Mouse (Mus musculus): Measurements from ENCODE around the gene Acsf3. TPM values are rescaled to one million over a fixed set of nuclear protein-coding genes. Genes with fewer than 3 reads are reported as not detected.

The Acsf3 gene
- polyA plus RNA-seq, 1 experiment from 2014 or later = 31.4 TPM

GRCm38 (mm10) chr8:122758597-122758996 is 16.7 kb upstream of the Acsf3 start:
- Histone ChIP-seq H3K9ac (ENCODE audit: low read depth, low read length) (no peak overlapping the region), H3K9me3 (ENCODE audit: control insufficient read depth, low read length) (no peaks in the 10 kb centered on the region), H3K4me1 (ENCODE audit: control insufficient read depth, insufficient read depth, low read length) (no peaks in the 10 kb centered on the region), H3K27me3 (replicated peaks; ENCODE audit: control insufficient read depth, insufficient read depth, low read length) (no peaks in the 10 kb centered on the region), H3K4me2 (ENCODE audit: low read depth, low read length) (no peak overlapping the region), H3K4me3 (ENCODE audit: low read length) (no peak overlapping the region), H3K36me3 (ENCODE audit: control insufficient read depth, insufficient read depth, low read length) (no peaks in the 10 kb centered on the region), H3K27ac (ENCODE audit: low read length) (no peak overlapping the region)
- ATAC-seq = no peak

- H3K27me3 ChIP-seq (replicated peaks; ENCODE audit: control insufficient read depth, insufficient read depth, low read length) = no peaks in the 10 kb centered on the region
- ATAC-seq = no peak
- no peak overlapping the region for H3K27ac ChIP-seq (ENCODE audit: low read length)
- no peaks in the 10 kb centered on the region for H3K36me3 ChIP-seq (ENCODE audit: control insufficient read depth, insufficient read depth, low read length)
- no peaks in the 10 kb centered on the region for H3K4me1 ChIP-seq (ENCODE audit: control insufficient read depth, insufficient read depth, low read length)
- 70% methylated on average over 7 of the region's 7 CpGs for WGBS
- no peak overlapping the region for H3K4me3 ChIP-seq (ENCODE audit: low read length)
- no peaks in the 10 kb centered on the region for H3K9me3 ChIP-seq (ENCODE audit: control insufficient read depth, low read length)
- no peak overlapping the region for H3K4me2 ChIP-seq (ENCODE audit: low read depth, low read length)
- no peak overlapping the region for H3K9ac ChIP-seq (ENCODE audit: low read depth, low read length)
These were observed 15.2 kb upstream of the Acsf3 start for GRCm38 (mm10) chr8:122760116-122760515.

- no peak for ATAC-seq
- Histone ChIP-seq H3K9me3 (ENCODE audit: control insufficient read depth, low read length) (no peaks in the 10 kb centered on the region), H3K4me1 (ENCODE audit: control insufficient read depth, insufficient read depth, low read length) (no peaks in the 10 kb centered on the region), H3K4me2 (ENCODE audit: low read depth, low read length) (no peak overlapping the region), H3K27ac (ENCODE audit: low read length) (no peak overlapping the region), H3K27me3 (replicated peaks; ENCODE audit: control insufficient read depth, insufficient read depth, low read length) (no peaks in the 10 kb centered on the region), H3K36me3 (ENCODE audit: control insufficient read depth, insufficient read depth, low read length) (no peaks in the 10 kb centered on the region), H3K4me3 (ENCODE audit: low read length) (no peak overlapping the region), H3K9ac (ENCODE audit: low read depth, low read length) (no peak overlapping the region)
- WGBS = 66% methylated on average over 6 of the region's 6 CpGs
These were observed 14.2 kb upstream of the Acsf3 start for GRCm38 (mm10) chr8:122761109-122761508.

GRCm38 (mm10) chr8:122762731-122763266 is 12.5 kb upstream of the Acsf3 start:
- WGBS = 61% methylated on average over 12 of the region's 12 CpGs
- no peaks in the 10 kb centered on the region for H3K36me3 ChIP-seq (ENCODE audit: control insufficient read depth, insufficient read depth, low read length)
- H3K27me3 ChIP-seq (replicated peaks; ENCODE audit: control insufficient read depth, insufficient read depth, low read length) = no peaks in the 10 kb centered on the region
- no peaks in the 10 kb centered on the region for H3K4me1 ChIP-seq (ENCODE audit: control insufficient read depth, insufficient read depth, low read length)
- H3K4me3 ChIP-seq (ENCODE audit: low read length) = no peak overlapping the region
- H3K4me2 ChIP-seq (ENCODE audit: low read depth, low read length) = no peak overlapping the region
- no peak overlapping the region for H3K9ac ChIP-seq (ENCODE audit: low read depth, low read length)
- H3K27ac ChIP-seq (ENCODE audit: low read length) = no peak overlapping the region
- H3K9me3 ChIP-seq (ENCODE audit: control insufficient read depth, low read length) = no peaks in the 10 kb centered on the region
- ATAC-seq = no peak

- Histone ChIP-seq H3K4me1 (ENCODE audit: control insufficient read depth, insufficient read depth, low read length) (no peaks in the 10 kb centered on the region), H3K9me3 (ENCODE audit: control insufficient read depth, low read length) (no peaks in the 10 kb centered on the region), H3K4me2 (ENCODE audit: low read depth, low read length) (no peak overlapping the region), H3K27me3 (replicated peaks; ENCODE audit: control insufficient read depth, insufficient read depth, low read length) (no peaks in the 10 kb centered on the region), H3K9ac (ENCODE audit: low read depth, low read length) (no peak overlapping the region), H3K27ac (ENCODE audit: low read length) (no peak overlapping the region), H3K36me3 (ENCODE audit: control insufficient read depth, insufficient read depth, low read length) (no peaks in the 10 kb centered on the region), H3K4me3 (ENCODE audit: low read length) (no peak overlapping the region)
- WGBS = 71% methylated on average over 14 of the region's 14 CpGs
- ATAC-seq = no peak
These were observed 12.0 kb upstream of the Acsf3 start for GRCm38 (mm10) chr8:122763267-122763738.

GRCm38 (mm10) chr8:122764790-122765474 is 10.4 kb upstream of the Acsf3 start:
- no peak for ATAC-seq
- H3K4me2 ChIP-seq (ENCODE audit: low read depth, low read length) = no peak overlapping the region
- no peaks in the 10 kb centered on the region for H3K4me1 ChIP-seq (ENCODE audit: control insufficient read depth, insufficient read depth, low read length)
- WGBS = 83% methylated on average over 7 of the region's 7 CpGs
- no peaks in the 10 kb centered on the region for H3K27me3 ChIP-seq (replicated peaks; ENCODE audit: control insufficient read depth, insufficient read depth, low read length)
- H3K9ac ChIP-seq (ENCODE audit: low read depth, low read length) = no peak overlapping the region
- H3K36me3 ChIP-seq (ENCODE audit: control insufficient read depth, insufficient read depth, low read length) = no peaks in the 10 kb centered on the region
- no peak overlapping the region for H3K4me3 ChIP-seq (ENCODE audit: low read length)
- no peak overlapping the region for H3K27ac ChIP-seq (ENCODE audit: low read length)
- H3K9me3 ChIP-seq (ENCODE audit: control insufficient read depth, low read length) = no peaks in the 10 kb centered on the region

GRCm38 (mm10) chr8:122766189-122766588 is 9.1 kb upstream of the Acsf3 start:
- 33% methylated on average over 5 of the region's 5 CpGs for WGBS
- ATAC-seq = peak; percentile 53
- H3K4me3 ChIP-seq (ENCODE audit: low read length) = no peak overlapping the region
- H3K4me1 ChIP-seq (ENCODE audit: control insufficient read depth, insufficient read depth, low read length) = no peaks in the 10 kb centered on the region
- H3K4me2 ChIP-seq (ENCODE audit: low read depth, low read length) = no peak overlapping the region
- no peaks in the 10 kb centered on the region for H3K27me3 ChIP-seq (replicated peaks; ENCODE audit: control insufficient read depth, insufficient read depth, low read length)
- no peak overlapping the region for H3K9ac ChIP-seq (ENCODE audit: low read depth, low read length)
- H3K36me3 ChIP-seq (ENCODE audit: control insufficient read depth, insufficient read depth, low read length) = no peaks in the 10 kb centered on the region
- no peaks in the 10 kb centered on the region for H3K9me3 ChIP-seq (ENCODE audit: control insufficient read depth, low read length)
- H3K27ac ChIP-seq (ENCODE audit: low read length) = no peak overlapping the region

- H3K9ac ChIP-seq (ENCODE audit: low read depth, low read length) = no peak overlapping the region
- no peak overlapping the region for H3K4me3 ChIP-seq (ENCODE audit: low read length)
- H3K4me2 ChIP-seq (ENCODE audit: low read depth, low read length) = no peak overlapping the region
- H3K27me3 ChIP-seq (replicated peaks; ENCODE audit: control insufficient read depth, insufficient read depth, low read length) = no peaks in the 10 kb centered on the region
- H3K27ac ChIP-seq (ENCODE audit: low read length) = no peak overlapping the region
- H3K4me1 ChIP-seq (ENCODE audit: control insufficient read depth, insufficient read depth, low read length) = no peaks in the 10 kb centered on the region
- WGBS = 71% methylated on average over 8 of the region's 8 CpGs
- no peaks in the 10 kb centered on the region for H3K9me3 ChIP-seq (ENCODE audit: control insufficient read depth, low read length)
- no peak for ATAC-seq
- no peaks in the 10 kb centered on the region for H3K36me3 ChIP-seq (ENCODE audit: control insufficient read depth, insufficient read depth, low read length)
These were observed 8.6 kb upstream of the Acsf3 start for GRCm38 (mm10) chr8:122766647-122767200.

GRCm38 (mm10) chr8:122767229-122767628 is 8.1 kb upstream of the Acsf3 start:
- no peaks in the 10 kb centered on the region for H3K27me3 ChIP-seq (replicated peaks; ENCODE audit: control insufficient read depth, insufficient read depth, low read length)
- 59% methylated on average over 9 of the region's 9 CpGs for WGBS
- H3K4me2 ChIP-seq (ENCODE audit: low read depth, low read length) = no peak overlapping the region

More at GRCm38 (mm10) chr8:122767229-122767628, 8.1 kb upstream of the Acsf3 start:
- H3K4me3 ChIP-seq (ENCODE audit: low read length) = no peak overlapping the region
- no peaks in the 10 kb centered on the region for H3K4me1 ChIP-seq (ENCODE audit: control insufficient read depth, insufficient read depth, low read length)
- no peaks in the 10 kb centered on the region for H3K9me3 ChIP-seq (ENCODE audit: control insufficient read depth, low read length)
- no peak overlapping the region for H3K27ac ChIP-seq (ENCODE audit: low read length)
- ATAC-seq = no peak
- H3K9ac ChIP-seq (ENCODE audit: low read depth, low read length) = no peak overlapping the region
- H3K36me3 ChIP-seq (ENCODE audit: control insufficient read depth, insufficient read depth, low read length) = no peaks in the 10 kb centered on the region
